Mouse (Mus musculus) heart, postnatal 0 days (tissue): ENCODE results near the gene Senp7.

Experiments
- CTCF ChIP-seq: IDR thresholded peaks from 2 replicates; pipeline ENCODE4 v1.5.1; 2016; ENCODE audit warnings: antibody characterized with exemption, control low read depth, low read depth
- EP300 ChIP-seq: IDR thresholded peaks from 2 replicates; pipeline ENCODE4 v1.6.1; 2016; ENCODE audit warnings: antibody characterized with exemption, low read depth

- no peak for TF ChIP-seq CTCF
- no peak for TF ChIP-seq EP300
Observed at GRCm38 (mm10) chr16:56028722-56029551, 19.2 kb upstream of the Senp7 start.
